Mouse (Mus musculus): ENCODE results near the gene 3110040M04Rik. TPM values are rescaled to one million over a fixed set of nuclear protein-coding genes. Genes with fewer than 3 reads are reported as not detected.

The 3110040M04Rik gene
- polyA plus RNA-seq (2012; rRNA removed; ENCODE audit: low replicate concordance), result not detected in 2 replicates

DNA sequence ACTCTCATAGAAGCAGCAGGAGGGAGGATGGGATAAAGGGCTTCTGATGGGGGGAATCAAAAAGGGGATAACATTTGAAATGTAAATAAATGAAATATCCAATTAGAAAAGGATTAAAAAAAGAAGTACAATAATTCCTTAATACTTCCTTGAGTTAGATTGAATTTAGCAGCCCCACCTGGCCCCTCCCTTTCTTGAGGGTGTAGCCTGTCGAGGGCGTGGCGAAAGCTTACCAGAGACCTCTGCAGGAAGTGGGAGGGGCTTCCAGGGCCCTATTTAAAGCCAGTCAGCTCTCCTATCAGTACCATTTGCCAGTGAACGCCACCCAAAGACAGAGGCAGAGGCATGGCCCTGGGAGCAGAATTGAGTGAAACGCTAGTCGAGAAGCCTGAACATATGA lies at the start of gene 3110040M04Rik:
Gene 3110040M04Rik (plus strand): TSS at position 304 of the 400 bp plus-strand sequence.

DNA sequence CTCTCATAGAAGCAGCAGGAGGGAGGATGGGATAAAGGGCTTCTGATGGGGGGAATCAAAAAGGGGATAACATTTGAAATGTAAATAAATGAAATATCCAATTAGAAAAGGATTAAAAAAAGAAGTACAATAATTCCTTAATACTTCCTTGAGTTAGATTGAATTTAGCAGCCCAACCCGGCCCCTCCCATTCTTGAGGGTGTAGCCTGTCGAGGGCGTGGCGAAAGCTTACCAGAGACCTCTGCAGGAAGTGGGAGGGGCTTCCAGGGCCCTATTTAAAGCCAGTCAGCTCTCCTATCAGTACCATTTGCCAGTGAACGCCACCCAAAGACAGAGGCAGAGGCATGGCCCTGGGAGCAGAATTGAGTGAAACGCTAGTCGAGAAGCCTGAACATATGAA lies 21.7 kb upstream of the 3110040M04Rik start, which contains the start of gene Gm47985:
Gene Gm47985 (plus strand): TSS at position 272 of the 400 bp plus-strand sequence.

DNA sequence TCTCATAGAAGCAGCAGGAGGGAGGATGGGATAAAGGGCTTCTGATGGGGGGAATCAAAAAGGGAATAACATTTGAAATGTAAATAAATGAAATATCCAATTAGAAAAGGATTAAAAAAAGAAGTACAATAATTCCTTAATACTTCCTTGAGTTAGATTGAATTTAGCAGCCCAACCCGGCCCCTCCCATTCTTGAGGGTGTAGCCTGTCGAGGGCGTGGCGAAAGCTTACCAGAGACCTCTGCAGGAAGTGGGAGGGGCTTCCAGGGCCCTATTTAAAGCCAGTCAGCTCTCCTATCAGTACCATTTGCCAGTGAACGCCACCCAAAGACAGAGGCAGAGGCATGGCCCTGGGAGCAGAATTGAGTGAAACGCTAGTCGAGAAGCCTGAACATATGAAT lies 11.8 kb upstream of the 3110040M04Rik start, which contains the start of gene Gm8947:
Gene Gm8947 (plus strand): TSS at position 302 of the 400 bp plus-strand sequence.

DNA sequence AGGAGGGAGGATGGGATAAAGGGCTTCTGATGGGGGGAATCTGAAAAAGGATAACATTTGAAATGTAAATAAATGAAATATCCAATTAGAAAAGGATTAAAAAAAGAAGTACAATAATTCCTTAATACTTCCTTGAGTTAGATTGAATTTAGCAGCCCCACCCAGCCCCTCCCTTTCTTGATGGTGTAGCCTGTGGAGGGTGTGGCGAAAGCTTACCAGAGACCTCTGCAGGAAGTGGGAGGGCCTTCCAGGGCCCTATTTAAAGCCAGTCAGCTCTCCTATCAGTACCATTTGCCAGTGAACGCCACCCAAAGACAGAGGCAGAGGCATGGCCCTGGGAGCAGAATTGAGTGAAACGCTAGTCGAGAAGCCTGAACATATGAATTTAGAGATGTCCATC lies 5.8 kb upstream of the 3110040M04Rik start, which contains the start of gene Gm47995:
Gene Gm47995 (plus strand): TSS at position 329 of the 400 bp plus-strand sequence.

DNA sequence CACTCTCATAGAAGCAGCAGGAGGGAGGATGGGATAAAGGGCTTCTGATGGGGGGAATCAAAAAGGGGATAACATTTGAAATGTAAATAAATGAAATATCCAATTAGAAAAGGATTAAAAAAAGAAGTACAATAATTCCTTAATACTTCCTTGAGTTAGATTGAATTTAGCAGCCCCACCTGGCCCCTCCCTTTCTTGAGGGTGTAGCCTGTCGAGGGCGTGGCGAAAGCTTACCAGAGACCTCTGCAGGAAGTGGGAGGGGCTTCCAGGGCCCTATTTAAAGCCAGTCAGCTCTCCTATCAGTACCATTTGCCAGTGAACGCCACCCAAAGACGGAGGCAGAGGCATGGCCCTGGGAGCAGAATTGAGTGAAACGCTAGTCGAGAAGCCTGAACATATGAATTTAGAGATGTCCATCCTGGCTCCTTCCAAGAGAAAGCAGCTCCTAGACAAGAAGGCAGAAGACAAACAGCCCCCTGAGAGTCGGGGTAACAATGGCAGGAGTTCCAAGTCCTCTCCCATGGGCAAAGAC lies 6.0 kb downstream of the 3110040M04Rik start, which contains the start of gene Gm47996:
Gene Gm47996 (plus strand): TSS at position 308 of the 532 bp plus-strand sequence.

Other genes with a start within 250 kb of the 3110040M04Rik start
- 0.75 and 0.77 TPM in 2 replicates for gene Hmcn1, start 210.7 kb upstream of the 3110040M04Rik start, polyA plus RNA-seq (2012; rRNA removed; ENCODE audit: low replicate concordance)
- 0.26 TPM in 1 of 2 replicates, not detected in the other for gene Gm47985, start 21.6 kb upstream of the 3110040M04Rik start, polyA plus RNA-seq (2012; rRNA removed; ENCODE audit: low replicate concordance)
- 0.09 TPM in 1 of 2 replicates, not detected in the other for gene Gm8947, start 11.7 kb upstream of the 3110040M04Rik start, polyA plus RNA-seq (2012; rRNA removed; ENCODE audit: low replicate concordance)
- gene Gm47995, start 5.7 kb upstream of the 3110040M04Rik start, polyA plus RNA-seq (2012; rRNA removed; ENCODE audit: low replicate concordance), result 0.69 TPM in 1 of 2 replicates, not detected in the other
- gene Gm47996, start 6.0 kb downstream of the 3110040M04Rik start, polyA plus RNA-seq (2012; rRNA removed; ENCODE audit: low replicate concordance), result 0.19 TPM in 1 of 2 replicates, not detected in the other
- 16.1 and 37.6 TPM in 2 replicates for gene Ivns1abp, start 140.4 kb downstream of the 3110040M04Rik start, polyA plus RNA-seq (2012; rRNA removed; ENCODE audit: low replicate concordance)
- gene Swt1, start 224.3 kb downstream of the 3110040M04Rik start, polyA plus RNA-seq (2012; rRNA removed; ENCODE audit: low replicate concordance), result 0.87 and 2.0 TPM in 2 replicates
- gene Trmt1l, start 224.4 kb downstream of the 3110040M04Rik start, polyA plus RNA-seq (2012; rRNA removed; ENCODE audit: low replicate concordance), result 13.8 and 15.8 TPM in 2 replicates